Mouse (Mus musculus): ENCODE results near the gene Ap3b1. TPM values are rescaled to one million over a fixed set of nuclear protein-coding genes. Genes with fewer than 3 reads are reported as not detected.

Ap3b1 gene
- polyA plus RNA-seq, 1 experiment: 29.3 TPM

GRCm38 (mm10) chr13:94573833-94574232, 215.1 kb downstream of the Ap3b1 start:
- Histone ChIP-seq H3K36me3 (ENCODE audit: control insufficient read depth, insufficient read depth) (no peaks in the 10 kb centered on the region), H3K79me2 (ENCODE audit: control insufficient read depth, insufficient read depth) (no peaks in the 10 kb centered on the region), H3K27me3 (ENCODE audit: control insufficient read depth, insufficient read depth, insufficient read length) (no peaks in the 10 kb centered on the region), H3ac (ENCODE audit: control insufficient read depth, insufficient read length) (no peak overlapping the region), H3K4me2 (ENCODE audit: low read depth) (peak overlapping the region; percentile 33), H3K4me3 (no peak overlapping the region)
- TF ChIP-seq E2F4 (IDR thresholded peaks at IDR 0.05; ENCODE audit: insufficient read depth) (no peak), USF1 (IDR thresholded peaks at IDR 0.05; ENCODE audit: low read depth) (no peak), SRF (IDR thresholded peaks at IDR 0.05; ENCODE audit: control insufficient read depth, insufficient read length, low read depth) (no peak), MYOD1 (IDR thresholded peaks at IDR 0.05; ENCODE audit: control insufficient read depth in 1 of 3, insufficient read length in 2 of 3, low read depth in 2 of 3) (peak; percentile 72 to 89 (median 84)), POLR2A (IDR thresholded peaks at IDR 0.05; ENCODE audit: insufficient read length, low read depth) (no peak), TCF3 (IDR thresholded peaks at IDR 0.05; ENCODE audit: insufficient read length, low read depth) (peak; percentile 42), CEBPB (IDR thresholded peaks at IDR 0.05; ENCODE audit: insufficient read depth, poor library complexity, severe bottlenecking) (no peak), MYOG (IDR thresholded peaks at IDR 0.05; ENCODE audit: control insufficient read depth in 1 of 3, insufficient read depth in 1 of 3, insufficient read length in 2 of 3, low read depth in 2 of 3) (peak in 2 of 3 experiments; percentile 63 to 80), REST (IDR thresholded peaks at IDR 0.05; ENCODE audit: insufficient read depth, insufficient read length) (no peak), POLR2AphosphoS2 (IDR thresholded peaks at IDR 0.05; ENCODE audit: insufficient read length, low read depth) (no peak), MAX (IDR thresholded peaks at IDR 0.05; ENCODE audit: low read depth) (no peak), TCF12 (IDR thresholded peaks at IDR 0.05; ENCODE audit: insufficient read depth, poor library complexity, severe bottlenecking) (peak; percentile 79)

- TF ChIP-seq SRF (IDR thresholded peaks at IDR 0.05; ENCODE audit: control insufficient read depth, insufficient read length, low read depth) (no peak), MYOD1 (IDR thresholded peaks at IDR 0.05; ENCODE audit: control insufficient read depth in 1 of 3, insufficient read length in 2 of 3, low read depth in 2 of 3) (peak in 1 of 3 experiments; percentile 11)
- no peak overlapping the region for H3ac ChIP-seq (ENCODE audit: control insufficient read depth, insufficient read length)
- H3K27me3 ChIP-seq (ENCODE audit: control insufficient read depth, insufficient read depth, insufficient read length): no peaks in the 10 kb centered on the region
- no peaks in the 10 kb centered on the region for H3K36me3 ChIP-seq (ENCODE audit: control insufficient read depth, insufficient read depth)
- no peaks in the 10 kb centered on the region for H3K79me2 ChIP-seq (ENCODE audit: control insufficient read depth, insufficient read depth)
- no peak overlapping the region for H3K4me2 ChIP-seq (ENCODE audit: low read depth)
- no peak overlapping the region for H3K4me3 ChIP-seq
These were observed 217.0 kb downstream of the Ap3b1 start for GRCm38 (mm10) chr13:94575607-94576398.

- TF ChIP-seq REST (IDR thresholded peaks at IDR 0.05; ENCODE audit: insufficient read depth, insufficient read length) (no peak), TCF12 (IDR thresholded peaks at IDR 0.05; ENCODE audit: insufficient read depth, poor library complexity, severe bottlenecking) (no peak), MAX (IDR thresholded peaks at IDR 0.05; ENCODE audit: low read depth) (no peak), SRF (IDR thresholded peaks at IDR 0.05; ENCODE audit: control insufficient read depth, insufficient read length, low read depth) (no peak), MYOD1 (IDR thresholded peaks at IDR 0.05; ENCODE audit: control insufficient read depth in 1 of 3, insufficient read length in 2 of 3, low read depth in 2 of 3) (no peak), POLR2AphosphoS2 (IDR thresholded peaks at IDR 0.05; ENCODE audit: insufficient read length, low read depth) (no peak), POLR2A (IDR thresholded peaks at IDR 0.05; ENCODE audit: insufficient read length, low read depth) (no peak), E2F4 (IDR thresholded peaks at IDR 0.05; ENCODE audit: insufficient read depth) (no peak), CEBPB (IDR thresholded peaks at IDR 0.05; ENCODE audit: insufficient read depth, poor library complexity, severe bottlenecking) (no peak), TCF3 (IDR thresholded peaks at IDR 0.05; ENCODE audit: insufficient read length, low read depth) (no peak), USF1 (IDR thresholded peaks at IDR 0.05; ENCODE audit: low read depth) (no peak), MYOG (IDR thresholded peaks at IDR 0.05; ENCODE audit: control insufficient read depth in 1 of 3, insufficient read depth in 1 of 3, insufficient read length in 2 of 3, low read depth in 2 of 3) (no peak)
- Histone ChIP-seq H3K79me2 (ENCODE audit: control insufficient read depth, insufficient read depth) (no peaks in the 10 kb centered on the region), H3K4me3 (no peak overlapping the region), H3K36me3 (ENCODE audit: control insufficient read depth, insufficient read depth) (no peaks in the 10 kb centered on the region), H3K27me3 (ENCODE audit: control insufficient read depth, insufficient read depth, insufficient read length) (no peaks in the 10 kb centered on the region), H3K4me2 (ENCODE audit: low read depth) (no peak overlapping the region), H3ac (ENCODE audit: control insufficient read depth, insufficient read length) (no peak overlapping the region)
These were observed 217.8 kb downstream of the Ap3b1 start for GRCm38 (mm10) chr13:94576399-94577176.

GRCm38 (mm10) chr13:94577177-94577540, 218.4 kb downstream of the Ap3b1 start:
- TF ChIP-seq MAX (IDR thresholded peaks at IDR 0.05; ENCODE audit: low read depth): no peak
- no peak for TF ChIP-seq CEBPB (IDR thresholded peaks at IDR 0.05; ENCODE audit: insufficient read depth, poor library complexity, severe bottlenecking)
- TF ChIP-seq MYOD1 (IDR thresholded peaks at IDR 0.05; ENCODE audit: control insufficient read depth in 1 of 3, insufficient read length in 2 of 3, low read depth in 2 of 3): no peak
- TF ChIP-seq TCF3 (IDR thresholded peaks at IDR 0.05; ENCODE audit: insufficient read length, low read depth): no peak
- no peak for TF ChIP-seq TCF12 (IDR thresholded peaks at IDR 0.05; ENCODE audit: insufficient read depth, poor library complexity, severe bottlenecking)
- TF ChIP-seq SRF (IDR thresholded peaks at IDR 0.05; ENCODE audit: control insufficient read depth, insufficient read length, low read depth): no peak
- no peak for TF ChIP-seq MYOG (IDR thresholded peaks at IDR 0.05; ENCODE audit: control insufficient read depth in 1 of 3, insufficient read depth in 1 of 3, insufficient read length in 2 of 3, low read depth in 2 of 3)
- no peak for TF ChIP-seq USF1 (IDR thresholded peaks at IDR 0.05; ENCODE audit: low read depth)
- no peak for TF ChIP-seq E2F4 (IDR thresholded peaks at IDR 0.05; ENCODE audit: insufficient read depth)
- TF ChIP-seq POLR2A (IDR thresholded peaks at IDR 0.05; ENCODE audit: insufficient read length, low read depth): no peak
- no peak for TF ChIP-seq POLR2AphosphoS2 (IDR thresholded peaks at IDR 0.05; ENCODE audit: insufficient read length, low read depth)
- TF ChIP-seq REST (IDR thresholded peaks at IDR 0.05; ENCODE audit: insufficient read depth, insufficient read length): no peak
- Histone ChIP-seq H3K36me3 (ENCODE audit: control insufficient read depth, insufficient read depth) (no peaks in the 10 kb centered on the region), H3K79me2 (ENCODE audit: control insufficient read depth, insufficient read depth) (no peaks in the 10 kb centered on the region), H3ac (ENCODE audit: control insufficient read depth, insufficient read length) (no peak overlapping the region), H3K27me3 (ENCODE audit: control insufficient read depth, insufficient read depth, insufficient read length) (no peaks in the 10 kb centered on the region), H3K4me2 (ENCODE audit: low read depth) (no peak overlapping the region), H3K4me3 (no peak overlapping the region)

All from myocyte (in vitro differentiated cells).